Mouse (Mus musculus) embryonic stem cell, embryonic (primary cell): Measurements from ENCODE around the gene Mthfs.
"Not testable (repeated sequence)": the region's sequence is repeated elsewhere in the genome, so short reads cannot be mapped to it uniquely, and the experiment has no call there.

Source experiments
- CTCF ChIA-PET, 4 experiments: fragments of 300-600 bp in 2 of 4; fragments of 350-600 bp in 2 of 4; sonication (Branson Sonifier 250); formaldehyde crosslinking; loops; one replicate each; lab custom pipeline; 2022; ENCODE audit warnings: inconsistent platforms in 2 of 4; lab: Charles Lee
- POLR2A ChIA-PET, 4 experiments: fragments of 300-600 bp in 2 of 4; fragments of 350-600 bp in 2 of 4; sonication (Branson Sonifier 250); formaldehyde crosslinking; loops; one replicate each; lab custom pipeline; 2022; ENCODE audit warnings: antibody characterized with exemption in 4 of 4, inconsistent platforms in 1 of 4; lab: Charles Lee

Mthfs gene

GRCm38 (mm10) chr9:89230897-89231497, 20.5 kb downstream of the Mthfs start:
- POLR2A ChIA-PET, CTCF ChIA-PET: not testable (repeated sequence)

GRCm38 (mm10) chr9:89237131-89237530, 26.7 kb downstream of the Mthfs start:
- CTCF ChIA-PET, POLR2A ChIA-PET: not testable (repeated sequence)

GRCm38 (mm10) chr9:89238976-89239505, 28.6 kb downstream of the Mthfs start:
- CTCF ChIA-PET, POLR2A ChIA-PET: not testable (repeated sequence)

GRCm38 (mm10) chr9:89240516-89241019, 30.1 kb downstream of the Mthfs start:
- CTCF ChIA-PET, POLR2A ChIA-PET: not testable (repeated sequence)

GRCm38 (mm10) chr9:89253400-89253799, 42.9 kb downstream of the Mthfs start:
- ChIA-PET POLR2A (no interaction called here), CTCF (no interaction called here)

GRCm38 (mm10) chr9:89256556-89257335, 46.3 kb downstream of the Mthfs start:
- ChIA-PET CTCF (no interaction called here), POLR2A (no interaction called here)

GRCm38 (mm10) chr9:89263968-89264367, 53.5 kb downstream of the Mthfs start:
- POLR2A ChIA-PET = no interaction called here
- CTCF ChIA-PET = no interaction called here

GRCm38 (mm10) chr9:89264571-89264970, 54.1 kb downstream of the Mthfs start:
- POLR2A ChIA-PET = no interaction called here
- CTCF ChIA-PET = no interaction called here

- ChIA-PET CTCF (no interaction called here), POLR2A (interaction anchor here in 1 of 4 experiments (0.8 kb wide), 1 partner anchor 13 kb away, joined by 3 read pairs; no protein-coding TSS in a partner anchor)
Measured at GRCm38 (mm10) chr9:89267093-89267492, 56.6 kb downstream of the Mthfs start.

- ChIA-PET POLR2A (interaction anchor here in 1 of 4 experiments (0.8 kb wide), 1 partner anchor 12 kb away, joined by 3 read pairs; no protein-coding TSS in a partner anchor), CTCF (no interaction called here)
Measured at GRCm38 (mm10) chr9:89267572-89267971, 57.1 kb downstream of the Mthfs start.

GRCm38 (mm10) chr9:89270376-89270775, 59.9 kb downstream of the Mthfs start:
- ChIA-PET CTCF (no interaction called here), POLR2A (no interaction called here)

GRCm38 (mm10) chr9:89273766-89274165, 63.3 kb downstream of the Mthfs start:
- ChIA-PET CTCF (no interaction called here), POLR2A (no interaction called here)

- ChIA-PET CTCF (no interaction called here), POLR2A (interaction anchor here in 1 of 4 experiments (0.5 kb wide), 1 partner anchor 202 kb away, joined by 4 read pairs; no protein-coding TSS in a partner anchor)
Measured at GRCm38 (mm10) chr9:89278207-89278606, 67.7 kb downstream of the Mthfs start.

- ChIA-PET POLR2A (interaction anchor here in 1 of 4 experiments (0.9 kb wide), 1 partner anchor 26 kb away, joined by 3 read pairs; no protein-coding TSS in a partner anchor), CTCF (no interaction called here)
Measured at GRCm38 (mm10) chr9:89282374-89283068, 72.0 kb downstream of the Mthfs start.

GRCm38 (mm10) chr9:89288037-89288436, 77.6 kb downstream of the Mthfs start:
- ChIA-PET CTCF (no interaction called here), POLR2A (interaction anchor here in 1 of 4 experiments (0.6 kb wide), 1 partner anchor 1314 kb away, joined by 7 read pairs; no protein-coding TSS in a partner anchor)

GRCm38 (mm10) chr9:89293364-89293763, 82.9 kb downstream of the Mthfs start:
- ChIA-PET POLR2A (no interaction called here), CTCF (no interaction called here)

GRCm38 (mm10) chr9:89294121-89294520, 83.6 kb downstream of the Mthfs start:
- POLR2A ChIA-PET = no interaction called here
- CTCF ChIA-PET = no interaction called here

GRCm38 (mm10) chr9:89305637-89306036, 95.2 kb downstream of the Mthfs start:
- POLR2A ChIA-PET = no interaction called here
- CTCF ChIA-PET = no interaction called here
